Mouse (Mus musculus) intestine, embryonic 14.5 days (tissue): Measurements from ENCODE around the gene Sstr3. TPM values are rescaled to one million over a fixed set of nuclear protein-coding genes. Genes with fewer than 3 reads are reported as not detected.

Experiments
- ATAC-seq: fragments of 200-750 bp; cut with Nextera tagmentation; replicated peaks from 2 replicates; pipeline ENCODE4 v1.8.0; 2017; ENCODE audit warnings: low read depth, moderate number of reproducible peaks, moderate TSS enrichment, moderate library complexity; ENCODE audit not compliant: low FRiP score, low TSS enrichment
- DNase-seq: peaks from one replicate; pipeline ENCODE4 v3.0.0-alpha.2; 2018; ENCODE audit warnings: low spot score
- H3K27ac ChIP-seq: fragments of 300-500 bp; sonication (generic); 2 replicates; pipeline ENCODE4 v1.5.1; 2014; ENCODE audit warnings: low read depth, mild to moderate bottlenecking, control low read depth
- H3K27me3 ChIP-seq: fragments of 300-500 bp; sonication (generic); replicated peaks from 2 replicates; pipeline ENCODE4 v1.6.1; 2014; ENCODE audit warnings: low read length, control low read depth; ENCODE audit not compliant: control insufficient read depth, insufficient read depth
- H3K36me3 ChIP-seq: fragments of 300-500 bp; sonication (generic); 2 replicates; pipeline ENCODE4 v1.6.1; 2014; ENCODE audit warnings: low read length, control low read depth; ENCODE audit not compliant: control insufficient read depth, insufficient read depth
- H3K4me1 ChIP-seq: fragments of 300-500 bp; sonication (generic); replicated peaks from 2 replicates; pipeline ENCODE4 v1.6.1; 2014; ENCODE audit warnings: low read length, control low read depth, mixed read lengths; ENCODE audit not compliant: control insufficient read depth, insufficient read depth
- H3K4me2 ChIP-seq: fragments of 300-500 bp; sonication (generic); 2 replicates; pipeline ENCODE4 v1.6.1; 2014; ENCODE audit warnings: low read length
- H3K4me3 ChIP-seq: fragments of 300-500 bp; sonication (generic); 2 replicates; pipeline ENCODE4 v1.5.1; 2014; ENCODE audit warnings: low read depth, low read length, control low read depth, mixed read lengths
- H3K9ac ChIP-seq: fragments of 300-500 bp; sonication (generic); 2 replicates; pipeline ENCODE4 v1.6.1; 2014; ENCODE audit warnings: mild to moderate bottlenecking, low read length
- H3K9me3 ChIP-seq: fragments of 300-500 bp; sonication (generic); 2 replicates; pipeline ENCODE4 v1.6.1; 2016; ENCODE audit warnings: low read length, control low read depth; ENCODE audit not compliant: control insufficient read depth
- WGBS: fragments of 180-500 bp; shearing (Covaris S2); extraction: QIAGEN DNeasy Blood & Tissue Kit; methylation state at CpG from one replicate; pipeline ENCODE4 v1.1.7; 2014; 5-methylcytosine and 5-hydroxymethylcytosine counted together
- polyA plus RNA-seq: library from polyadenylated mRNA; unstranded; fragments of >200 nt; fragmentation: Nextera tagmentation; extraction: Ambion mirVana; gene quantifications from 2 replicates; pipeline ENCODE4 v1.2.1, GENCODE M21; 2014

Gene Sstr3
- polyA plus RNA-seq, 1 experiment from 2014 or later = 0.22 TPM

DNA sequence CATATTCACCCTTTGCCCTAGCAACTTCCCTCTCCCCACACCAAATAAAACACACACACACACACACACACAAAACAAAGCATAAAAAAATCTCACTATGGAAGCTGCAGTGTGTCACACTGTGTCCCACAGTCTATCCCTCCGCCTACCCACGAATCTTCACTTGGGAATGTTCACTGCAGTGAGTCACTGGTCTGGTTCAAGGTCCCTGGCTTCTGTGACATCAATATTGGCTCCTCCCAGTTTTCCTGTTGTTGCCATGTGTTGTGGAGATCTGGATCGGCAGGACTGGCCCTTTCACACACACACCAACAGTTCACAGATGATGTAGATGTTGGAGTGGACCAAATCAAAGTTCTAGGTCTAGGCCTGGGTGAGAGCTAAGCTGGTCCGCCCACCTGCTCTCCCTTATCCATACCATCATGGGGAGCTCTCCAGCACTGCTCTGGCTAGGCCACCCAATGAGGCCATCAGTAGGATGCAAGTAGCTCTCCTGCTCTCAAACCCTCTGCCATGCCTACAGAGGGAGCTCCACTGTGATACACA, 4.8 kb upstream of the Sstr3 start:
- DNase-seq (no peak), ATAC-seq (0 out of 2 replicates have a peak, but pooled peaks have one; percentile 32)
- Histone ChIP-seq H3K36me3 (no peaks in the 10 kb centered on the region), H3K9ac (no peak overlapping the region), H3K27me3 (no peaks in the 10 kb centered on the region; the same call in 1 of the 2 replicates), H3K27ac (no peak overlapping the region), H3K4me3 (no peak overlapping the region), H3K9me3 (0 out of 2 replicates have a peak, but pooled peaks cover 3% of the 10 kb centered on the region), H3K4me2 (no peak overlapping the region), H3K4me1 (peaks cover 7% of the 10 kb centered on the region; the same call in 1 of the 2 replicates)
- 72% methylated on average over 4 of the region's 4 CpGs for WGBS

DNA sequence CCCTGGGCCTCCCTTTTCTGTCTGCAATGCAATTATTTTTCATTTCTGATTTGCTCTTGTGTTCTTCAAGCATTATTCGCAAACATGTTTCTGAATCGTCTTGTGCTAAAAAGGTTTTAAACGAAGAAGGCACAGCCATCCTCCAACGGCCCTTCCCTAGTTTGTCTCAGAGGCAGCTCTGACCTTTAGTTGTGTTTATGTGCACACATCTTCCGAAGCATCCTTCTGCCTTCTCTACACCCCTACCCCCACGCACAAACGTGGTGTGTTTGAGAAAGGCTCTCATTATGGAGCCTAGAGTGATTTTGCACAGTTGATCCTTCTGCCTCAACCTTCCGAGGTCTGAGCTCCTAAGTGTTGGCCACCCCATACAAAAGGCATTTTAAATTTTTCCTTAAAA, 4.2 kb upstream of the Sstr3 start:
- Histone ChIP-seq H3K9ac (no peak overlapping the region), H3K27me3 (peaks cover 5% of the 10 kb centered on the region; the same call in 1 of the 2 replicates), H3K4me3 (no peak overlapping the region), H3K9me3 (0 out of 2 replicates have a peak, but pooled peaks cover 3% of the 10 kb centered on the region), H3K4me2 (no peak overlapping the region), H3K4me1 (peaks cover 7% of the 10 kb centered on the region; the same call in 1 of the 2 replicates), H3K36me3 (no peaks in the 10 kb centered on the region), H3K27ac (no peak overlapping the region)
- ATAC-seq = no peak
- 56% methylated on average over 8 of the region's 8 CpGs for WGBS
- no peak for DNase-seq

DNA sequence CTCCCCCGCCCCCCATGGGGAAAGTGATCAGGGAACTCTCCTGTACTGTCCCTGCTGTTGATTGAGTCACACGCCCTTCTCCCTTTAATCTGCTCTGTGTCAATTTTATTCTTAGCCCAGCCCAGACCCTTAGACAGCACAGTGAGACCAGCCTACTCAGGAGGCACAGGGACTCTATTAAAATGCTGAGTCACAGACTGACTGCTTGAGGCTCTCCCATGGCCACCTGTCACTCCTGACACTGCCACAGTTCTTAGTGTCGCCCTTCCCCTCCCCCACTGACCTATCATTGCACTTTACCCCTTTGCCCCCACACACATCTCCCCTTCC, 3.8 kb upstream of the Sstr3 start:
- DNase-seq (no peak), ATAC-seq (peak; percentile 49; the same call in 1 of the 2 replicates)
- Histone ChIP-seq H3K27me3 (peaks cover 6% of the 10 kb centered on the region; the same call in 1 of the 2 replicates), H3K4me2 (no peak overlapping the region), H3K9ac (no peak overlapping the region), H3K36me3 (no peaks in the 10 kb centered on the region), H3K9me3 (0 out of 2 replicates have a peak, but pooled peaks cover 3% of the 10 kb centered on the region), H3K27ac (no peak overlapping the region), H3K4me3 (no peak overlapping the region), H3K4me1 (peaks cover 7% of the 10 kb centered on the region; the same call in 1 of the 2 replicates)
- WGBS = 26% methylated on average over 3 of the region's 3 CpGs

DNA sequence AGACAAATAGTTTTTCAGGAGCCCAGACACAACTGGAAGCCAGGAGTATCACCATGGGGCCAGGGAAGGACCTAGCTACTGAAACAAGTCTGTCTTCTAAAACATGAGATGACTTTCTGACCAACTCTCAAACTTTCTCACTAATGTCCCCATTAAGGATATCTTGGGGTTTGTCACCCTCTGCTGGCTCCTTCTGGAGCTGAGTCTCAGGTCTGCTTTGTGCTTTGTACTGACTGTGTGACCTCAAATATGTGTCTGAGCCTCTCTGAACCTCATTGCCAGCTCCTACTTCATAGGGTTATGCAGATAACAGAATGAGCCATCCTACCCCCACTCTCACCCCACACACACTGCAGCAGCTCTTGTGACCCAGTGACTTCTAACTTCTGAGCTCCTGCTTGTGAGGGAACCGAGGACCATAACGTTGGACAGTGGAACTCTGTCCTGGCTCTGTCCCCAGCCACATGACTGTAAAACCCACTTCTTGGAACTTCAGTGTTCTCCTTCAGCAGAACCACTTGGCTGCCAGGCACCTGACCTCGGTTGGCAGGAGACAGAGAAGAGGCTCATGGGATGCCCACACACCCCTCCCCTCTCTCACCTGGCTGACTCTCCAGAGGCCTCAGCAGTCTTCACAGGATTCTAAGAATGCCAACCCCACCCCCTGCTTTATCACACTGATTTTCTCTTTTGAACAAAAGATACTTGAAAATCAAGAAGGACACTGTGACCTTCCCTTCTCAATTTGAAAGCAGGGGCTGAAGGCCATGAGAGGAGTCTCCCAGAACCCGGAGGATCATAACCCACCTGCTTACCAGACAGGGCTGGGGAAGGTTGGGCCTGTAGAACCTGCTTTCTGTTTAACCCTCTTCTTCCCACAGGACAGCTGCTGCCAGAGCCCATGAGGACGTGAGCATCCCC, 3.2 kb upstream of the Sstr3 start:
- no peak for ATAC-seq
- Histone ChIP-seq H3K36me3 (no peaks in the 10 kb centered on the region), H3K4me3 (no peak overlapping the region), H3K27ac (no peak overlapping the region), H3K9ac (no peak overlapping the region), H3K4me1 (peaks cover 7% of the 10 kb centered on the region; the same call in 1 of the 2 replicates), H3K4me2 (no peak overlapping the region), H3K27me3 (peaks cover 6% of the 10 kb centered on the region; the same call in 1 of the 2 replicates), H3K9me3 (0 out of 2 replicates have a peak, but pooled peaks cover 3% of the 10 kb centered on the region)
- WGBS = 45% methylated on average over 5 of the region's 5 CpGs
- DNase-seq = no peak

DNA sequence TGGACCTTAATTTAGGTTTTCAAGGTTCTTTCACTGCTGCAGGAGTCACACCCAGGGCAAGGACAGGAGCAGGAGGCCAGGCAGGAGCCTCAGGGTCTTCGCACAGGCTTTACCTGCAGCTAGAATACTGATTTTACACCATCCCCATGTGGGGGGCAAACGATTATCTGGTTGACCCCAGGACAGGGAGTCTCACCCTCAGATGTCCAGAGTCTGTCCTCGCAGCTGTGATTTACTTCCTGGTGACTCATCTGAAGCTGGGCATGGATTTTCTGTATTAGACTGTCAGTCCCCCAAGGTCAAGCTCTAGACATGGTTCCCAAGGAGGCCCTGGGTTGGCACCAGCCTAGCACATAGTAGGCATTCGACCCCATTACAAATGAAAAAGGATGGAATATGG, 1.6 kb upstream of the Sstr3 start:
- DNase-seq (no peak), ATAC-seq (no peak)
- peaks cover 13% of the 10 kb centered on the region for H3K4me1 ChIP-seq
- no peak overlapping the region for H3K4me2 ChIP-seq
- 0 out of 2 replicates have a peak, but pooled peaks cover under 1% of the 10 kb centered on the region for H3K9me3 ChIP-seq
- no peak overlapping the region for H3K9ac ChIP-seq
- H3K36me3 ChIP-seq = no peaks in the 10 kb centered on the region
- no peak overlapping the region for H3K4me3 ChIP-seq
- 83% methylated on average over 4 of the region's 4 CpGs for WGBS
- no peak overlapping the region for H3K27ac ChIP-seq
- H3K27me3 ChIP-seq = peaks cover 6% of the 10 kb centered on the region; the same call in 1 of the 2 replicates

DNA sequence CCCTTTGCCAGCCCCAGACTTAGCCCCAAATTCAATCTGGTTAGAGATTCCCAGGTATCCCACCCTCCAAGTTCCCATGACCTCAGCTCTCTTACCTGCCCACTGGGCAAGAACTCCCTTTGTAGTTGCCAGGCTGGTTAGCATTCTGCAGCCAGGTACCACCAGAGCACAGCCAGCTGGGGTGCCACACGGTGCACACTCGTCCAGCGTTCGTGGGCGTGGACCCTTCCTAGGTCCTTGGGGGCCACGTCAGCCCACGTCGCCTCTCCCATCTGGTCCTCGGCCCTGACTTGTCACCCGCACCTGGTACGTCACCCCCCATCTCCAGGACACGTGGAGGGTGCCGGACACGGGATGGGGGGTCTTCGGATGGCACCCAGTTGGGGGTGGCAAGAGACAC, 444 bp downstream of the Sstr3 start:
- ATAC-seq (no peak), DNase-seq (no peak)
- Histone ChIP-seq H3K27ac (no peak overlapping the region), H3K4me2 (no peak overlapping the region), H3K9me3 (no peaks in the 10 kb centered on the region), H3K36me3 (no peaks in the 10 kb centered on the region), H3K4me1 (peaks cover 13% of the 10 kb centered on the region), H3K9ac (no peak overlapping the region), H3K4me3 (no peak overlapping the region), H3K27me3 (peaks cover 9% of the 10 kb centered on the region; the same call in 1 of the 2 replicates)
- 72% methylated on average over 15 of the region's 15 CpGs for WGBS

DNA sequence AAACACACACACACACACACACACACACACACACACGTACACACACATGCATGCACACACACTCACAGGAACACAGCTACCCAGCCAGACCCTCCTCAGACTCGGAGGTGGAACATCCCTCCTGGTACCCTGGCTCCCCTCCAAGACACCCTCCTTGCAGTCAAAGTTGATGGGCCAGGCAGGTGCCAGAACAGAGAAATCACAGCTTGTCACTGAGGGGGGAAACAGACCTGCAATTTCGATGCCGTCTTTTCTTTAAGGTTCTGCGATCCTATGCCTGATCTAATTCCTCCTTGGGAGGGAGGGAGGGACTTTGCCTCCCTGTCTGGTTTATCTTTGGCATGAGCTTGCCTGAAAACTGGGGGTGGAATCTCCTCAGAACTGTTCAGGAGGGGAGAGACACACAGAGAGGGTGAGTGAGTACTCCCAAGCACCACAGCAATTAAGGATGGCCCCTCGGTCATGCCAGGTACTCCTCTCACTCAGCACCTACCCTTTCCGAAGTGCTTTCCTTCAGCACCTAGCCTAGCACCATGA, 1.6 kb downstream of the Sstr3 start:
- DNase-seq = no peak
- no peak overlapping the region for H3K9ac ChIP-seq

DNA sequence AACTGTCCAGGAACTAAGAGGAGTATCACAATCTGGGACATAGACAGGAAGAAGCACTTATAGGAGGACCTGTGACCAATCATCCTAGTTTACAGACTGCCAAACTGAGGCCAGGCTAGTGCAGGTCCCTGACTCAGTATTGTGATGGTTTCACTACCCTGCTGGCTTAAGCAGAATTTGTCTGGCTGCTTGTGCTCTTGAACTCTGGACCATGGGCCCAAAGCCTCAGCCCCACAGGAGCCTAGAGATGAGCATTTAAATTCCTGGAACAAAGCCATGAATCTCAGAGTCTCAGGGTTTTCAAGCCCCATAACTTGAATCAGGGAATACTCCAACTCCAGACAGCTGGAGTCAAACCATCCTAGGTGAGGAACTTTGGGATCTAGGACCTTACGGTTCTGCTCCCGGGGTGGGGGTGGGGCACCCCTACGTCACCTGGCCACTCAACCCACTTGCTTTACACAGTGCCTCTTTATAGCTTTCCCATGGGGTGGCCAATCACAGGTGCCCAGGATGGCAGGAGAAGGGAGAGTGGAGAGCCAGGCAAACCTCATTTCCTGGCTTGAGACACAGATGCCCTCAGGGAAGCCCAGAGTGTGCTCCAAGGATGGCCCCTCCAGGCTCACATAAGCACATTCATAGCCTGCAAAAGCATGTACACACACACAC, 2.3 kb downstream of the Sstr3 start:
- DNase-seq (no peak), ATAC-seq (no peak)
- 82% methylated on average over 3 of the region's 3 CpGs for WGBS
- Histone ChIP-seq H3K36me3 (no peaks in the 10 kb centered on the region), H3K27me3 (peaks cover 9% of the 10 kb centered on the region; the same call in 1 of the 2 replicates), H3K9ac (no peak overlapping the region), H3K4me3 (no peak overlapping the region), H3K4me2 (no peak overlapping the region), H3K27ac (no peak overlapping the region), H3K4me1 (peaks cover 13% of the 10 kb centered on the region; the same call in 1 of the 2 replicates), H3K9me3 (no peaks in the 10 kb centered on the region)

More for the DNA sequence above, 1.6 kb downstream of the Sstr3 start:
- 59% methylated on average over 7 of the region's 7 CpGs for whole genome bisulfite sequencing
- no peak overlapping the region for H3K27ac ChIP-seq
- no peaks in the 10 kb centered on the region for H3K9me3 ChIP-seq
- H3K4me3 ChIP-seq = no peak overlapping the region
- peaks cover 13% of the 10 kb centered on the region for H3K4me1 ChIP-seq
- no peak overlapping the region for H3K4me2 ChIP-seq
- no peaks in the 10 kb centered on the region for H3K36me3 ChIP-seq
- H3K27me3 ChIP-seq = peaks cover 9% of the 10 kb centered on the region; the same call in 1 of the 2 replicates
- no peak for ATAC-seq
